Mouse (Mus musculus): ENCODE results near the gene Pkmyt1.

Pkmyt1 gene

DNA sequence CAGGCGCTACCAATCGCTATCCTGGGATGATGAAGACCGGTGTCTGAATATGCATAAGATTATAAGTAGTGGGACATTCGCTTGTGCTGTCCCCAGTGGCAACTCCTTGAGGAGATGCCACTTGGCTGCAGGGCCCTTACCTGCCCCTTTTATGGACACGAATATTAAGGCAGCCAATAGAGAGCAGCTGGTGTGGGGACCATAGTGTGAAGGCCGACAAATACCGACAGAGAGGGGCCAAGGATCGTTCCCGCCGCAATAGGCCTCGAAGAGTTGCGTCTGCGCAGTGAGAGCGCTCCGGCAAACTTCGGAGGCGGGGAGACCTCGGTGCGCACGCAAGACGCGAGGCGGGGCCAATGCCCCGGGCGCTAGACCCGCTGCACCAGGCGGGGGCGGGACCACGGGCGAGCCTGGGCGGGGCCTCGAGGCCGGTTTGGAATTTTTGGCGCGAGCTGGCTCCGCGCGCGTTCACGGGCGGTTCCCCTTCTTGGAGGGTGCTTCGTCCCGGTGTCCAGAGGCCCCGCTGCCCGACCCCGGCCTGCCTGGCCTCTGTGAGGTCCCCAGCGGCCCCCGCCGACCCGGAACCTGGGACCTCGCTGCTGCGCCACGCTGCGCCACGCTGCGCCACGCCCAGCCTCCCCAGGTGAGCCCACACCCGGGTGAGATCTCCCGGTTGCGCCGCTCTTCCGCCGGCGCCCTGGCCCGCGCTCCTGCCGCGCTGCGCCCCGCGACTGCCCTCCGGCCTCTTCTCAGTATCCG lies at the start of gene Pkmyt1:
Gene Pkmyt1 (plus strand): TSS at position 338 of the 759 bp plus-strand sequence.
- DNase-seq, result peak; percentile 95

DNA sequence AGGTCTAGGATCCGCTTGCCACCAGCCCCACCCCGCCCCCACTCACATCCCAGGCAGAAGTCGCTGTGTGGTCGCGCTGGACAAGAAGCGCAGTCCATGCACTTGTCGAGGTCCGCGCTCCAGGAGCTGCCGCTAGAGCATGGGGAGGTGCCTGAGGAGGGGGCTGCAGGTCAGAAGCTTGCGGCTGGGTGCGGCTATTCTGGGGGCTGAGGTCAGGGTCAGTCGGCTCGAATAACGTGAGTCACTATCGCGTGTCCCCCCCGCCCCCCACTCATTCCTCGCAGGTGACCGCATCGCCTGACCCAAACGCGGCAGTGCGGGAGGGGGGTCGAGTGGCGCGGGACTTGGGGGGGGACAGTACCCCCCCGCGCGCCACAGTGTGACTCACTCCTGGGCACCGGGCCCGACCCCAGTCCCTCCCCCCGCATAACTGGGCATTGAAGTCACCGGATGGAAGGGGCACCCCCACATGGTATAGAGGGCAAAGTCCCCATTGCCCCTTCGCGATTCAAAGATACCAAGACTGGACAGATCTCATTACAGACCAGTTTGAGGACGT lies 49.6 kb upstream of the Pkmyt1 start:
- peak; percentile 62 for DNase-seq

GRCm38 (mm10) chr17:23677236-23677679 lies 48.9 kb upstream of the Pkmyt1 start, which contains the start of gene Tnfrsf12a:
Gene Tnfrsf12a (minus strand): TSS chr17:23677468.
- peak; percentile 83 for DNase-seq

- DNase-seq, result peak; percentile 26
Observed at GRCm38 (mm10) chr17:23679127-23679835, 46.9 kb upstream of the Pkmyt1 start, which contains the start of gene Cldn6. Gene Cldn6 (plus strand): TSS chr17:23679249.

GRCm38 (mm10) chr17:23680336-23680735 lies 45.8 kb upstream of the Pkmyt1 start:
- peak; percentile 9 for DNase-seq

DNA sequence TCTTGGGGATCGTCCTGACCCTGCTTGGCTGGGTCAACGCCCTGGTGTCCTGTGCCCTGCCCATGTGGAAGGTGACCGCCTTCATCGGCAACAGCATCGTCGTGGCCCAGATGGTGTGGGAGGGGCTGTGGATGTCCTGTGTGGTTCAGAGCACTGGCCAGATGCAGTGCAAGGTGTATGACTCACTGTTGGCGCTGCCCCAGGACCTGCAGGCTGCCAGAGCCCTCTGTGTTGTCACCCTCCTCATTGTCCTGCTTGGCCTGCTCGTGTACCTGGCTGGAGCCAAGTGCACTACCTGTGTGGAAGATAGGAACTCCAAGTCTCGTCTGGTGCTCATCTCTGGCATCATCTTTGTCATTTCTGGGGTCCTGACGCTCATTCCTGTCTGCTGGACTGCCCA lies 45.0 kb upstream of the Pkmyt1 start:
- peak; percentile 25 for DNase-seq

- DNase-seq, result no peak
Observed at GRCm38 (mm10) chr17:23682092-23682491, 44.0 kb upstream of the Pkmyt1 start.

DNA sequence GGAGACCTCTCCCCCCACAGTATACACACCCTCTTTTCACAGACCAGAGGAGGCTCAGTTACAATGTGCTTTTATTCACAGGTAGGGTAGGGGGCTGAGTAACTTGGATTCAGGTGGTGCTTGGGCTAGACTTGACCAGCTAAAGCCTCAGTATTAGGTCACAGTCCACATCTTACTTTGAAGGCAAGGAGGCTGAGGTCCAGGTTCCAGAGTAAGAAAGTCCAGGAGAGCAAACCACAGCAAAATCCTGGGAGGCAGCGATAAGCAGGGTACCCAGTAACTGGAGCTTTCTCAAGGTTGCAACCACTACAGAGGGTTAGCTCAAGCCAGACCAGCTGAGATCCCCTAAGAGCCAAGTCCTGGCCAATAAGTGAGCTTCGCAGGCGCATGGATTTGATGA lies 43.6 kb upstream of the Pkmyt1 start:
- no peak for DNase-seq

DNA sequence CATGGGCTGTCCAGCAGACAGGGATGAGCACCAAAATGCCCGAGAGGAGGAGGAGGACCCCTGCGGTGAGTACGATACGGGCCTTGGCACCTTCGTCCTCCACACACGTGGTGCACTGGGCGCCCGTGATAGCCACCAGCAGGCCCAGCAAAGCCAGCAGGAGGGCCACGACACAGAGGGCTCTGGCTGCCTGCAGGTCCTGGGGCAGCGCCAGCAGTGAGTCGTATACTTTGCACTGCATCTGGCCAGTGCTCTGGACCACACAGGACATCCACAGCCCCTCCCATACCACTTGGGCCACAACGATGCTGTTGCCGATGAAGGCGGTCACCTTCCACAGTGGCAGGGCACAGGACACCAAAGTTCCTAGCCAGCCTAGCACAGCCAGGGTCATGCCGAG lies 42.9 kb upstream of the Pkmyt1 start:
- DNase-seq, result no peak

GRCm38 (mm10) chr17:23683856-23684672 lies 42.1 kb upstream of the Pkmyt1 start, which contains the start of gene Cldn9:
Gene Cldn9 (minus strand): TSS chr17:23684026.
- DNase-seq, result no peak

DNA sequence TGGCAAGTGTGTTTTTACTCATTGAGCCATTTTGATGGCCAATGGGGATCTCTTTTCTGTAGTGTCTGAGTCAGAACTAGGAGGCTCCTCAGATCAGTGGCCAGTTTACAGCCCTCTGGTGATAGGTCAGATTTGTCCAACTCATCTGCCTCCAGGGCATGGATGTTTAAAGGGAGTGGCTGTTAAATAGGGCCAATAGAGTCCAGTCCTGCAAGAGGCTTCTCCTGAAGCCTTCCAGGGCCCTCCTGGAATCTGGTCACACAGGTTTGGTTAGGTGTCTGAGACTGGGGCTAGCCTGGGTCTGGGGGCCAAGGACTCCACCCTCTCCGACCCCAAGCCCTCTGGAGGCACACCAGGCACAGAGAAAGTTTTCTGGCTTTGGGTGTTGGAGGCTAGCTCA lies 31.6 kb upstream of the Pkmyt1 start:
- no peak for DNase-seq

- no peak for DNase-seq
Observed at GRCm38 (mm10) chr17:23695801-23696200, 30.3 kb upstream of the Pkmyt1 start.

DNA sequence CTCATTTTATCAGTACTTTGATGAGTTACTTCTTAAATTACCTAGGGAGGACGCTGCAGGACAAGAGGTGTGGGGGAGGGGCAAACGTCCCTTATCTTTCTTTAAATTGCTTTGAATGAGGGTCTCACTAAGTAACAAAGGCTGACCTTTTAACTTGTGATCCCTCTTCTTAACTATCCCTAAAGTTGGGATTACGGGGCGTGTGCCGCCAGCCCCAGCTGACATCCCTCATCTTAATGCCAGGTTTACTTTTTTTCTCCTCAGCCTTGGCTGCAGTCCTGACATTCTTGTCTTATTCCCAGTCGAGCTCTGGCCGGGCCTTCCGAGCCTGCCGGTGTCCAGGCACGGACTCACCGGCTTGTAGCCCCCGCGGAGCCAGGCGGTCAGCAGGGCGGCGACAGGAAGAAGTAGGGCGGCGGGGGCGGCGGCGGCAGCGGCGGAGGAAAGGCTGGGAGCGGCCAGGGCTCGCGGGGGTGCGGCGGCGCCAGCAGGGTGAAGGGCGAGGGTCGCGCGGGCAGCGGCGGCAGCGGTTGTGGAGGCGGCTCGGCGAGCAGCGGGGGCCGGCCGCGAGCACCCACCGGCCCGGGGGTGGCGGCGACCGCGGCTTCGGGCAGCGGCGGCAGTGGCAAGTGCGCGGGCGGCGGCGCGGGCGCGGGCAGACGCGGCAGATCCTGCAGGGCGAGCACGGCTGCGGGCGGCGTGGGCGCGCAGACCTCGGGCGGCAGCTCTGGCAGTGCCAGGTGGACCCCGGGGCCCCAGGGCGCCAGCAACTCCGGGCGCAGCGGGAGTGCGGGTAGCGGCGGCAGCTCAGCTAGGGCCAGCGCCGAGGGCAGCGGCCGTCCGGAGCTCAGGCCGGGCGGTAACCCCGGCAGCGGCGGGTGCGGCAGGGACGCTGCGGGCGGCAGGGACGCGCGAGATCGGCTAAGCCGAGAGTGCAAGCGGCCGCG lies 26.7 kb upstream of the Pkmyt1 start:
- peak; percentile 54 for DNase-seq

DNA sequence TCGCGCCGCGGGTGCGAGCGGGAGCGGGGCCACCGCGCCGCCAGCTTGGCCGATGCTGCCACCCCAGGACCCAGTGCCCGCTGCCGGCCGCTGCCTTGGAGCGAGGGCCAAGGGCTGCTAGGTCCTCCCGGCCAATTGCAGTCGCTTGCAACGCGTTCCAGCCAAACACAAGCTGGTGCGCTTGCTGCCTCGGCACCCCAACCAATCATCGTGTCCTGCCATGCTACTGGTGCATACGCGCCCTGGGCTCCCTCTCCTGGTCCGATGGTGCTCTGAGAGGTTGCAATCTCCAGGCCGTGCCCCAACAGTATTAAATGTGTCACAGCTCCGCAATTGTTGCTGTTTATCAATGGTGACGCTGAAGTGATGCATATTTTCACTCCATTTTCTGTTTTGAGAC lies 26.1 kb upstream of the Pkmyt1 start:
- peak; percentile 93 for DNase-seq

DNA sequence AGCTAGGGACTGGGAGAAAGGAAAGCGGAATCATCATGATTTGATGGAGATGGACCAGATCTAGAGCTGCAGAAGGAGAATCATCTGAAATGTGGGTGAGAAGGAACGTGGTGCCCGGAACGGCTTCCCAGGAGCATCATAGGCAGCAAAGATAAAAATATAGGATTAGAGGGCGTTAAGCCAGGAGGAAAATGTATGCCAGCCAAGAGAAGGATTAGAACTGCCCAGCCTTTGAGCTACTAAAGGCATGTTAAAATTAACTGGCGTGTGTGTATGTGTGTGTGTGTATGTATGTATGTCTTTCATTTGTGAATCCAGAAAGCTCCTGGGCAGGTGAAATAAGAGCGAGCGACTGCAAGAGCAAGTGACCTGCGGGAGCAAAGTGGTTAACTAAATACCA lies 22.8 kb upstream of the Pkmyt1 start:
- DNase-seq, result no peak

DNA sequence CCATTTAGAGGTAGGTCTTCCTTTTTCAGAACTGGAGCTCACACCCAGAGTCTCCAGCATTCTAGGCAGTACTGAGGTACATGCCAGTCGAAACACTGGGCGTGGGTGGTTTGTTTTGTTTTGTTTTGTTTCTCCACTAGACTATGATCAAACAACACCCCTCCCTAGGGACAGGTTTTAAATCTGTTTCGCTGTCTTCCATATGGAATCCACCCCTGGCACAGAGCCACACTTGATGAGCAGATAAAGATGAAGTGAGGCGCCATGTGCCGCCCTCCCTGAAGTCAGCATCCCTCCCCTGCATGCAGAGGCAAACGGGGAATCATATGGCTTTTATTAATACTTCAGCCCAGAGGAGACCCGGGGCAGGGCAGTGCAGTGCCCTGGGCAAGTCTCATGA lies 21.4 kb upstream of the Pkmyt1 start:
- DNase-seq, result no peak

- DNase-seq, result no peak
Observed at GRCm38 (mm10) chr17:23705525-23706104, 20.5 kb upstream of the Pkmyt1 start.

DNA sequence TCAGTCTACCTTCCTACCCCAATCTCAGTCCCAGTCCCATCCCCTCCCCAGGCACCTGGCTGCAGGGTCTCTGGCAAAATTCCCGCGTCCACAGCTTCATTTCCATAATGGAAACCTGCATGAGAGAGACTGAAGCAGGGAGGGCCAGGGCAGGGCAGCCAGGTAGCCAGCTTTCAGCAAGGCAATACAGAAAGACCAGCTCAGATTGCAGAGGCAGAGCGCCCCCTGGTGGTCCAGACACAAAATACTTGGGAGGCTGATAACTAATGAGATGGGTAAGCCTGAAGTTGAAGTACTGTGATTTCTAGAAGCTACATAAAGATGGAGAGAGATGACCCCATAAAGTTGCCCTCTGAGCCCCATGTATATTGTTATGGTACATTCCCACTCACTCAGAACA lies 19.9 kb upstream of the Pkmyt1 start:
- peak; percentile 72 for DNase-seq

GRCm38 (mm10) chr17:23717003-23717402 lies 9.1 kb upstream of the Pkmyt1 start:
- DNase-seq, result no peak

DNA sequence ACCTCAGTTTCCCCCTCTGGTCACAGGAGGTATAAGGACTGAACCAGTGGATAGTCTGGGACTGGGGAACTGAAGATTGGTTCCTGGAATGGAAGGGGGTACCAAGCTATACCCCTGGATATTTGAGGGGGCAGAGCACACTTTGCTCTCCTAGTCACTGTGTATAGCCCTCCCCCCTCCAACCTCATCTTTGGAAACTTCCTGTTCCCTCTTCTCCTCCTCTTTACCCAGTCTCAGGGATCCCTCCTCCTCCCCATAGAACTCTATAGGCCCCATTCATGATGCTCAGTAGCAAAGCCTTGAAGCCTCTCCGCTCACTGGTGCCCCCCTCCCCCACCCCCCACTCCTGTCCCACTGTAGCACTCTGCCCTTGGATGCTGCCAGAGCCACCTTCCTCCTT lies 6.7 kb upstream of the Pkmyt1 start:
- no peak for DNase-seq

- DNase-seq, result no peak
Observed at GRCm38 (mm10) chr17:23721886-23722285, 4.2 kb upstream of the Pkmyt1 start.

All from cerebellum, adult 11 months (tissue).